Mouse (Mus musculus): Measurements from ENCODE around the gene Nufip2. TPM values are rescaled to one million over a fixed set of nuclear protein-coding genes. Genes with fewer than 3 reads are reported as not detected.

Gene Nufip2
- total and polyA plus RNA-seq, 3 experiments: 11.4 to 47.6 (median 44.8) TPM

DNA sequence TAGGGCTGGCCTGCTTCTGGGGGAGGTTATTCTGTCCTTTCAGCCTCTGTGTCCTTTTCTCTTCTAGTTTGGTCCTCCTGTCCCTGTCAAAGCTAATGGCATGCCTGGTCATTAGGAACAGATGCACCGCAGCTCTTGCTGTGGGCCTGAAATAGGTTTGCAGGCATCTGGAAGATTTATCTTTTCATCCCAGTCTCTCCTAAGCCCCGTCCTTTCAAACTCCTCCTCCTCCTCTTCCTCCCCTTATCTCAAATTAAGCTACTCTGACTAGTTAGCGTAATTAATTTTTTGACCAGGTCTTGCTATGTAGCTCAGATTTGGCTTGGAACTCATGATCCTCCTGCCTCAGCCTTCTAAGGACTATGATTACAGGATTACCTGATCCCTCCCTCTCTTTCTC, 67.5 kb downstream of the Nufip2 start:
- DNase-seq: no peak
- intact Hi-C loops (cut with DNase I): no loop called here
- 84% methylated on average over 3 of the region's 3 CpGs for WGBS

DNA sequence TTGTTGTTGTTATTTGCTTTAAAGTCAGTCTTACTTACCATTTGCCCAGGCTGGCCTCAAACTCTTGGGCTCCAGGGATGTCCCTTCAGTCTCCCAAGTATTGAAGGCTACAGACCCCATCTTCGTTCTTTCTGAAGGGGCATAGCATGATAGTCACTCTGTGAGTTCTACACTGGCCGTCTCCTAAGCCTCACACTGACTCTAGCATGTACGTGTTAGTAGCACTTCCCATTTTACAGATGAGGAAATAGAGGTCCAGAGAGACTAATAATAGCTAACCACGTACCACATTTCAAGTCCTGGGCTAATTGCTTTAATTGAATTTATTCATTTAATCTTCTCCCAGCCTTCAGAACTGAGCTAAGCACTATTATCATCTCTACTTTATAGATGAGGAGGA, 74.1 kb downstream of the Nufip2 start:
- Histone ChIP-seq H3K36me3 (ENCODE audit: control insufficient read depth, insufficient read depth, low read length) (no peaks in the 10 kb centered on the region), H3K9ac (ENCODE audit: low read depth, low read length) (no peak overlapping the region), H3K79me2 (replicated peaks; ENCODE audit: control insufficient read depth, insufficient read depth, low read length) (no peaks in the 10 kb centered on the region), H3K27me3 (ENCODE audit: control insufficient read depth, insufficient read depth, low read length) (no peaks in the 10 kb centered on the region), H3K4me3 (no peak overlapping the region), H3K4me1 (ENCODE audit: control insufficient read depth, insufficient read depth, low read length) (peaks cover 9% of the 10 kb centered on the region), H3K27ac (no peak overlapping the region)
- no peak for DNase-seq
- WGBS: 91% methylated on average over 4 of the region's 4 CpGs
- intact Hi-C loops (cut with DNase I): no loop called here
- TF ChIP-seq POLR2A (IDR thresholded peaks at IDR 0.05; ENCODE audit: insufficient read depth, low read depth, low read length): no peak
- TF ChIP-seq EP300 (IDR thresholded peaks at IDR 0.05; ENCODE audit: insufficient read depth, low read depth, low read length): no peak
- TF ChIP-seq CTCF (IDR thresholded peaks at IDR 0.05): no peak

More for the DNA sequence above, 67.5 kb downstream of the Nufip2 start:
- no peak overlapping the region for H3K27ac ChIP-seq
- no peak for TF ChIP-seq CTCF (IDR thresholded peaks at IDR 0.05)
- TF ChIP-seq POLR2A (IDR thresholded peaks at IDR 0.05; ENCODE audit: insufficient read depth, low read depth, low read length): no peak
- TF ChIP-seq EP300 (IDR thresholded peaks at IDR 0.05; ENCODE audit: insufficient read depth, low read depth, low read length): no peak
- no peaks in the 10 kb centered on the region for H3K27me3 ChIP-seq (ENCODE audit: control insufficient read depth, insufficient read depth, low read length)
- H3K9ac ChIP-seq (ENCODE audit: low read depth, low read length): no peak overlapping the region
- no peak overlapping the region for H3K4me3 ChIP-seq
- no peaks in the 10 kb centered on the region for H3K79me2 ChIP-seq (replicated peaks; ENCODE audit: control insufficient read depth, insufficient read depth, low read length)
- no peaks in the 10 kb centered on the region for H3K4me1 ChIP-seq (ENCODE audit: control insufficient read depth, insufficient read depth, low read length)
- no peaks in the 10 kb centered on the region for H3K36me3 ChIP-seq (ENCODE audit: control insufficient read depth, insufficient read depth, low read length)

DNA sequence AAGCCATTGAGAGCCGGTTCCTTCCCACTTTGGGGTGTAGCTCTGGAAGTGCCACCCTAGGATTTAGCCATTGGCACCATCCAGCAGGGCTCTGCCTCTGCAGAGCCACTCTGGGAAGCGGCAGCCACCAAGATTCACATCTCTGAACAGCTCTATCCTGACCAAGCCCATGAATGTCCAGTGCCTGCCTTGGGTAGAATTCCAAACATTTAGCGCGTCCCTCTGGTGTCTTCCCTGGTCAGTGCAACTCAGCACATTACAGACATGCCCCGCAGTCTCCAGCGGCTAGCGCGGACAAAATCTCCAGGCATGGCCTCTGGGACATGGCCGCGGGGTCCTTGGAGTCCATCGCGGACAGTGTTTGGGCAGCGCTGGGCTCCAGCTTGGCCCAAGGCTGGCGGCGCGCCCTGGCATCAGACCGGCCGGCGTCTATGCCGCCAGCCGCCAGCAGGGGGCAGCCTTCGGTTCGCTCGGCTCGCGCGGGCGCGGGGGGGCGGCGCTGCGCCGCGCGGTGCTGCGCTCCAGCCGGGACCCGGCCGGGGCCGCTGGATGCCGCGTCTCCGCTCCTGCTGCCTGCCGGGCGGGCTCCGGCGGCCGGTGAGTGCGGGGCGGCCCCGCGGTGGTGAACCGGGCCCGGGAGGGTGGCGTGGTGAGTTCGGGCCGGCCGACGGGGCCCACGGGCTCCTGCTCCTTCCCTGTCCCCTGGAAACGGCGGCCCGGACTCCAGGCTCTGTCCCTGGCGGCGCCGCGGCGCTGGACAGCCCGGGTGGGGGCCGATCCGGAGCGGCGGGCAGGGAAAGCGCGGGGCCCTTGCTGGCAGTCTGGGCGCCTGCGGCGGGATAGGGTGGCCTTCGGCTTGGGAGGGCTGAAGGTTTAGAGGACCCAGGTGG, 77.1 kb downstream of the Nufip2 start, which contains the start of gene Myo18a:
Myo18a (plus strand) TSS at position 464 of the 890 bp plus-strand sequence.
- H3K4me1 ChIP-seq (ENCODE audit: control insufficient read depth, insufficient read depth, low read length): peaks cover 12% of the 10 kb centered on the region
- peaks cover 2% of the 10 kb centered on the region for H3K79me2 ChIP-seq (replicated peaks; ENCODE audit: control insufficient read depth, insufficient read depth, low read length)
- peak; percentile 91 to 94 for DNase-seq
- intact Hi-C loops (cut with DNase I): loop anchor here (1.0 to 2.0 kb wide), 3 partner anchors 26 to 53 kb away; no protein-coding TSS in a partner anchor
- H3K9ac ChIP-seq (ENCODE audit: low read depth, low read length): peak within 1 kb of the TSS; percentile 99
- no peaks in the 10 kb centered on the region for H3K36me3 ChIP-seq (ENCODE audit: control insufficient read depth, insufficient read depth, low read length)
- H3K27me3 ChIP-seq (ENCODE audit: control insufficient read depth, insufficient read depth, low read length): no peaks in the 10 kb centered on the region
- H3K27ac ChIP-seq: peak within 1 kb of the TSS; percentile 95
- H3K4me3 ChIP-seq: peak within 1 kb of the TSS; percentile 68
- TF ChIP-seq CTCF (IDR thresholded peaks at IDR 0.05): peak; percentile 70
- no peak for TF ChIP-seq POLR2A (IDR thresholded peaks at IDR 0.05; ENCODE audit: insufficient read depth, low read depth, low read length)
- 2% methylated on average over 72 of the region's 79 CpGs for WGBS

DNA sequence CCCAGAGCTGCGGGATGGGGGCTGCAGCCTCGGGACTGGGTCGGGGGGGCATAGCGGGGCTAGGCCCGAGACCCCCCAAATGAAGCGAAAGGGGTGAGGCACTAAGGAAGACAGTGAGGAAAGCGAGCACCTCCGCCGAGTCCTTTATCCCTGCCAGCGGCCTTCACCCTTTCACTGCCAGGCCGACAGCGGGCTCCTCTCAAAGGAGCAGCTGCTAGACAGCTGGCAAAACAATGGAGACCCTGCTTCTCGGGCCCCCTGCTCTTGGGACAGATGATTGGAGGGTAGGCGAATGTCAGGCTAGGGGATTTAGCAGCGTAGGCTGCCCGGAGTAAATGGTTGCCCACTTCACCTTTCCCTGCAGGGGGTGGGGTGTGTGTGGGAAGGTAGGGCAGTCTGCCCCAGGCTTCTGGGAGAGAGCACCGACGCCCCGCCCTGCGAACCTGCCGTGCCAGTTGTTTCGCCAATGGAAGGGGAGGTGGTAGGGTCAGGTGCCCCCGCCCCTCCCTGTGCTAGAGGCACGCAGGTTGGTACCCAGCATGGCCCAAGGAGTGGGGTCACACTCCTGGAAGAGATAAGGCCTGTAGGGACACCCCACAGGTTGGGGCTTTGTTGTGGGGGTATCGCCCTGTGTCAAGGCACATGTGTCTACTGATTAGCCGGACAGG, 77.9 kb downstream of the Nufip2 start:
- peaks cover 12% of the 10 kb centered on the region for H3K4me1 ChIP-seq (ENCODE audit: control insufficient read depth, insufficient read depth, low read length)
- H3K36me3 ChIP-seq (ENCODE audit: control insufficient read depth, insufficient read depth, low read length): no peaks in the 10 kb centered on the region
- peak overlapping the region; percentile 95 for H3K27ac ChIP-seq
- peak; percentile 65 to 68 for DNase-seq
- intact Hi-C loops (cut with DNase I): loop anchor here (1.0 to 2.0 kb wide), 2 partner anchors 27 to 52 kb away; no protein-coding TSS in a partner anchor
- H3K9ac ChIP-seq (ENCODE audit: low read depth, low read length): peak overlapping the region; percentile 99
- no peaks in the 10 kb centered on the region for H3K27me3 ChIP-seq (ENCODE audit: control insufficient read depth, insufficient read depth, low read length)
- WGBS: 8% methylated on average over 26 of the region's 26 CpGs
- H3K4me3 ChIP-seq: peak overlapping the region; percentile 68
- TF ChIP-seq EP300 (IDR thresholded peaks at IDR 0.05; ENCODE audit: insufficient read depth, low read depth, low read length) (no peak), POLR2A (IDR thresholded peaks at IDR 0.05; ENCODE audit: insufficient read depth, low read depth, low read length) (no peak), CTCF (IDR thresholded peaks at IDR 0.05) (no peak)
- H3K79me2 ChIP-seq (replicated peaks; ENCODE audit: control insufficient read depth, insufficient read depth, low read length): peaks cover 2% of the 10 kb centered on the region

DNA sequence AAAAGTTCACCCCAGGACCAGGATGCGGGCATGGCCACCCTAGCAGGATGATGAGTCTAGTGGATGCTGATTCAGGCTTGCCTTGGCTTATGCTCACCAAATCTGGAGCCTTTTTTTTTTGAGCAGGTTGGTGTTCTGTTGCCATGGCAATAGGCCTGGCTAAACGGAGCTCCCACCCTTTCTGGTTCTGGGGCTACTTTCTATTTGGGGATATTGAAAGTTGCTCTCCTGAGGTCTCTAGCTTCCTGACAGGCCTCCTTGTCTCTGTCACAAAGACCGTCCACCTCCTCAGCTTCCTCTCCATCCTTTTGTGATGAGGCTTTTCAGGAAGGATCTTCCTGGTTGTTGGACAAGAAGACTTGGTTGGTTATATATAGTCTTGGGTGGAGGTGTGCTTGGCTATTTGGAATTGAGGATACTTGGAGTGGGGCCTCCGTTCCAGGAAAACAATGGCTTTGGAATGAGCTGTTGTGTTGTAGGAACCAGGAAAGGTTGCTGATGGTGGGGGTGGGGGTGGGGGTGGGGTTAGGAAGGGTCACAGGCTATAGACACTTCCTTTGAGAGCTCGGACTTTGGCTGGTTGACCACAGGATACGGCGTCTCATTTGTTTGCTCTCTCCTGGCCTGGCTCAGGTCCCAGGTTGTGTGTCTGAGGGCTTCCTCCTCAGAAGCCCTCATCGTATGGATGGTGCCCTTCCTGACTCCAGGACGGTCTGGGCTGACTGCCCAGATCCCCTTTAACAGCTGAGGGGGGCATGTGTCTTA, 78.9 kb downstream of the Nufip2 start:
- TF ChIP-seq CTCF (IDR thresholded peaks at IDR 0.05) (no peak), EP300 (IDR thresholded peaks at IDR 0.05; ENCODE audit: insufficient read depth, low read depth, low read length) (peak; percentile 54), POLR2A (IDR thresholded peaks at IDR 0.05; ENCODE audit: insufficient read depth, low read depth, low read length) (peak; percentile 42; the same call in 1 of the 2 replicates)
- peak; percentile 61 to 68 for DNase-seq
- WGBS: 43% methylated on average over 9 of the region's 9 CpGs
- intact Hi-C loops (cut with DNase I): no loop called here
- peaks cover 4% of the 10 kb centered on the region for H3K79me2 ChIP-seq (replicated peaks; ENCODE audit: control insufficient read depth, insufficient read depth, low read length)
- H3K27ac ChIP-seq: peak overlapping the region; percentile 95
- H3K9ac ChIP-seq (ENCODE audit: low read depth, low read length): peak overlapping the region; percentile 99
- H3K4me3 ChIP-seq: peak overlapping the region; percentile 68
- H3K36me3 ChIP-seq (ENCODE audit: control insufficient read depth, insufficient read depth, low read length): no peaks in the 10 kb centered on the region
- no peaks in the 10 kb centered on the region for H3K27me3 ChIP-seq (ENCODE audit: control insufficient read depth, insufficient read depth, low read length)
- H3K4me1 ChIP-seq (ENCODE audit: control insufficient read depth, insufficient read depth, low read length): peaks cover 15% of the 10 kb centered on the region
